Mouse (Mus musculus): Measurements from ENCODE around the gene Tsg101. TPM values are rescaled to one million over a fixed set of nuclear protein-coding genes. Genes with fewer than 3 reads are reported as not detected.
"Not testable (repeated sequence)": the region's sequence is repeated elsewhere in the genome, so short reads cannot be mapped to it uniquely, and the experiment has no call there.

The Tsg101 gene
- polyA plus RNA-seq, 1 experiment = 103 TPM

GRCm38 (mm10) chr7:46918678-46919371 is 944 bp downstream of the Tsg101 start:
- peaks cover 5% of the 10 kb centered on the region for H3K4me1 ChIP-seq (ENCODE audit: control insufficient read depth, insufficient read depth, insufficient read length, low read length)
- H3K27ac ChIP-seq (ENCODE audit: insufficient read depth, low read depth, low read length) = peak overlapping the region; percentile 96
- H3K4me3 ChIP-seq (ENCODE audit: low read depth, low read length) = peak overlapping the region; percentile 99
- H3K27me3 ChIP-seq (ENCODE audit: control insufficient read depth, insufficient read depth, low read length) = no peaks in the 10 kb centered on the region
- H3K36me3 ChIP-seq (ENCODE audit: control insufficient read depth, insufficient read depth, low read length) = 0 out of 2 replicates have a peak, but pooled peaks cover 2% of the 10 kb centered on the region
- 9% methylated on average over 13 of the region's 13 CpGs for WGBS
- TF ChIP-seq CTCF (IDR thresholded peaks at IDR 0.05; ENCODE audit: extremely low read depth, insufficient read length, insufficient replicate concordance, low read depth, low read length) (no peak), POLR2A (IDR thresholded peaks at IDR 0.05; ENCODE audit: low read depth, low read length) (no peak)

GRCm38 (mm10) chr7:46916376-46916775 is 3.4 kb downstream of the Tsg101 start:
- TF ChIP-seq POLR2A (IDR thresholded peaks at IDR 0.05; ENCODE audit: low read depth, low read length) (no peak), CTCF (IDR thresholded peaks at IDR 0.05; ENCODE audit: extremely low read depth, insufficient read length, insufficient replicate concordance, low read depth, low read length) (no peak)
- Histone ChIP-seq H3K27me3 (ENCODE audit: control insufficient read depth, insufficient read depth, low read length) (no peaks in the 10 kb centered on the region), H3K27ac (ENCODE audit: insufficient read depth, low read depth, low read length) (no peak overlapping the region), H3K4me3 (ENCODE audit: low read depth, low read length) (no peak overlapping the region), H3K36me3 (ENCODE audit: control insufficient read depth, insufficient read depth, low read length) (peaks cover 15% of the 10 kb centered on the region), H3K4me1 (ENCODE audit: control insufficient read depth, insufficient read depth, insufficient read length, low read length) (peaks cover 5% of the 10 kb centered on the region)
- WGBS = 86% methylated on average over 3 of the region's 3 CpGs

- H3K4me3 ChIP-seq (ENCODE audit: low read depth, low read length) = no peak overlapping the region
- H3K4me1 ChIP-seq (ENCODE audit: control insufficient read depth, insufficient read depth, insufficient read length, low read length) = no peaks in the 10 kb centered on the region
- TF ChIP-seq POLR2A (IDR thresholded peaks at IDR 0.05; ENCODE audit: low read depth, low read length) (no peak), CTCF (IDR thresholded peaks at IDR 0.05; ENCODE audit: extremely low read depth, insufficient read length, insufficient replicate concordance, low read depth, low read length) (no peak)
- no peak overlapping the region for H3K27ac ChIP-seq (ENCODE audit: insufficient read depth, low read depth, low read length)
- WGBS = 87% methylated on average over 3 of the region's 3 CpGs
- peaks cover 54% of the 10 kb centered on the region for H3K36me3 ChIP-seq (ENCODE audit: control insufficient read depth, insufficient read depth, low read length)
- H3K27me3 ChIP-seq (ENCODE audit: control insufficient read depth, insufficient read depth, low read length) = no peaks in the 10 kb centered on the region
Observed at GRCm38 (mm10) chr7:46911250-46911649, 8.5 kb downstream of the Tsg101 start.

- H3K27ac ChIP-seq (ENCODE audit: insufficient read depth, low read depth, low read length) = no peak overlapping the region
- no peak for TF ChIP-seq POLR2A (IDR thresholded peaks at IDR 0.05; ENCODE audit: low read depth, low read length)
- no peak for TF ChIP-seq CTCF (IDR thresholded peaks at IDR 0.05; ENCODE audit: extremely low read depth, insufficient read length, insufficient replicate concordance, low read depth, low read length)
- no peaks in the 10 kb centered on the region for H3K27me3 ChIP-seq (ENCODE audit: control insufficient read depth, insufficient read depth, low read length)
- 55% methylated on average over 3 of the region's 3 CpGs for WGBS
- H3K4me1 ChIP-seq (ENCODE audit: control insufficient read depth, insufficient read depth, insufficient read length, low read length) = no peaks in the 10 kb centered on the region
- H3K4me3 ChIP-seq (ENCODE audit: low read depth, low read length) = no peak overlapping the region
- H3K36me3 ChIP-seq (ENCODE audit: control insufficient read depth, insufficient read depth, low read length) = peaks cover 52% of the 10 kb centered on the region
Observed at GRCm38 (mm10) chr7:46899343-46899742, 20.4 kb downstream of the Tsg101 start.

GRCm38 (mm10) chr7:46895511-46895910 is 24.3 kb downstream of the Tsg101 start:
- Histone ChIP-seq H3K4me1 (ENCODE audit: control insufficient read depth, insufficient read depth, insufficient read length, low read length) (no peaks in the 10 kb centered on the region), H3K27me3 (ENCODE audit: control insufficient read depth, insufficient read depth, low read length) (no peaks in the 10 kb centered on the region), H3K36me3 (ENCODE audit: control insufficient read depth, insufficient read depth, low read length) (peaks cover 57% of the 10 kb centered on the region), H3K4me3 (ENCODE audit: low read depth, low read length) (no peak overlapping the region), H3K27ac (ENCODE audit: insufficient read depth, low read depth, low read length) (no peak overlapping the region)
- TF ChIP-seq CTCF (IDR thresholded peaks at IDR 0.05; ENCODE audit: extremely low read depth, insufficient read length, insufficient replicate concordance, low read depth, low read length) = no peak
- TF ChIP-seq POLR2A (IDR thresholded peaks at IDR 0.05; ENCODE audit: low read depth, low read length) = no peak
- 83% methylated on average over 3 of the region's 3 CpGs for WGBS

GRCm38 (mm10) chr7:46883304-46883703 is 36.5 kb downstream of the Tsg101 start:
- TF ChIP-seq POLR2A (IDR thresholded peaks at IDR 0.05; ENCODE audit: low read depth, low read length) (no peak), CTCF (IDR thresholded peaks at IDR 0.05; ENCODE audit: extremely low read depth, insufficient read length, insufficient replicate concordance, low read depth, low read length) (no peak)
- 78% methylated on average over 3 of the region's 3 CpGs for WGBS
- Histone ChIP-seq H3K27me3 (ENCODE audit: control insufficient read depth, insufficient read depth, low read length) (no peaks in the 10 kb centered on the region), H3K4me3 (ENCODE audit: low read depth, low read length) (no peak overlapping the region), H3K27ac (ENCODE audit: insufficient read depth, low read depth, low read length) (no peak overlapping the region), H3K4me1 (ENCODE audit: control insufficient read depth, insufficient read depth, insufficient read length, low read length) (no peaks in the 10 kb centered on the region), H3K36me3 (ENCODE audit: control insufficient read depth, insufficient read depth, low read length) (peaks cover 20% of the 10 kb centered on the region)

GRCm38 (mm10) chr7:46881941-46882340 is 37.8 kb downstream of the Tsg101 start:
- H3K4me3 ChIP-seq (ENCODE audit: low read depth, low read length); H3K4me1 ChIP-seq (ENCODE audit: control insufficient read depth, insufficient read depth, insufficient read length, low read length); H3K27me3 ChIP-seq (ENCODE audit: control insufficient read depth, insufficient read depth, low read length); H3K27ac ChIP-seq (ENCODE audit: insufficient read depth, low read depth, low read length): not testable (repeated sequence)
- H3K36me3 ChIP-seq (ENCODE audit: control insufficient read depth, insufficient read depth, low read length) = peaks cover 11% of the 10 kb centered on the region
- WGBS = 56% methylated on average over 8 of the region's 8 CpGs

All from small intestine, adult 2 months (tissue).